Mouse (Mus musculus) intestine, postnatal 0 days (tissue): Measurements from ENCODE around the gene Aoc1. TPM values are rescaled to one million over a fixed set of nuclear protein-coding genes. Genes with fewer than 3 reads are reported as not detected.
"Not testable (repeated sequence)": the region's sequence is repeated elsewhere in the genome, so short reads cannot be mapped to it uniquely, and the experiment has no call there.

ENCODE experiments used
- ATAC-seq: fragments of 200-750 bp; cut with Nextera tagmentation; 2 replicates; pipeline ENCODE4 v1.8.0; 2017; ENCODE audit warnings: mild to moderate bottlenecking, moderate TSS enrichment, moderate library complexity
- H3K27ac ChIP-seq: fragments of 300-500 bp; sonication (generic); 2 replicates; pipeline ENCODE4 v1.5.1; 2014; ENCODE audit warnings: mild to moderate bottlenecking, low read depth, low read length, moderate library complexity
- H3K27me3 ChIP-seq: fragments of 300-500 bp; sonication (generic); replicated peaks from 2 replicates; pipeline ENCODE4 v1.6.1; 2014; ENCODE audit warnings: low read length, mixed read lengths; ENCODE audit not compliant: control insufficient read depth, insufficient read depth
- H3K36me3 ChIP-seq: fragments of 300-500 bp; sonication (generic); 2 replicates; pipeline ENCODE4 v1.6.1; 2014; ENCODE audit warnings: mild to moderate bottlenecking, moderate library complexity; ENCODE audit not compliant: control insufficient read depth, insufficient read depth
- H3K4me1 ChIP-seq: fragments of 300-500 bp; sonication (generic); replicated peaks from 2 replicates; pipeline ENCODE4 v1.6.1; 2014; ENCODE audit warnings: antibody characterized with exemption, low read length, mixed read lengths; ENCODE audit not compliant: control insufficient read depth, insufficient read depth
- H3K4me2 ChIP-seq: fragments of 300-500 bp; sonication (generic); replicated peaks from 2 replicates; pipeline ENCODE4 v1.6.1; 2014; ENCODE audit warnings: low read depth, mild to moderate bottlenecking, moderate library complexity
- H3K4me3 ChIP-seq: fragments of 300-500 bp; sonication (generic); 2 replicates; pipeline ENCODE4 v1.5.1; 2014; ENCODE audit warnings: low read depth, low read length
- H3K9ac ChIP-seq: fragments of 300-500 bp; sonication (generic); 2 replicates; pipeline ENCODE4 v1.6.1; 2014; ENCODE audit warnings: mild to moderate bottlenecking, low read depth, low read length
- H3K9me3 ChIP-seq: fragments of 300-500 bp; sonication (generic); 2 replicates; pipeline ENCODE4 v1.6.1; 2016; ENCODE audit warnings: mixed run types; ENCODE audit not compliant: control insufficient read depth
- CTCF ChIP-seq: sonication (generic); IDR thresholded peaks from 2 replicates; pipeline ENCODE4 v1.5.1; 2016; ENCODE audit warnings: low read depth, mild to moderate bottlenecking, control low read depth, antibody characterized with exemption, moderate library complexity
- WGBS: fragments of 180-500 bp; shearing (Covaris S2); extraction: QIAGEN DNeasy Blood & Tissue Kit; methylation state at CpG from one replicate; pipeline ENCODE4 v1.1.7; 2014; 5-methylcytosine and 5-hydroxymethylcytosine counted together
- polyA plus RNA-seq: library from polyadenylated mRNA; unstranded; fragments of >200 nt; fragmentation: Nextera tagmentation; extraction: Ambion mirVana; gene quantifications from 2 replicates; pipeline ENCODE4 v1.2.1, GENCODE M21; 2015

The Aoc1 gene
- polyA plus RNA-seq, 1 experiment from 2014 or later = 101 TPM

DNA sequence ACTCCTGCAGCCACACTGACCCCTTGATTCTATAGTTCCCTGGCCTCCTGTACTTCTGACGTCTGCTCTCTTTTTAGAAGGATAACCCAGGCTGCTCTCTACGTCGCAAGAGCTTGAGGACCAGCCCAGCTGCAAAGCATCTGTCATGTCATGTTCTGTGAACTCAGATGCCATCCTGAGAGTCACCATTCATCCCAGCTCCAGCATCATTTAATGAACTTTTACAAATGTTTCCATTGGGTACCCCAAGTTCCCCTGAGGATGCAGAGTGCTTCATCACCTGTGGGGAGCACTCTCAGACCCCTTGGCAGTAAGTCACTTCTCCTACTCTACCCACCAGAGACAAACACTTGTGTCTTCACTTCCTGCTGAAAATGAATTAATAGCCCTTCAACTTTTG, 8.5 kb upstream of the Aoc1 start:
- ATAC-seq = no peak
- no peak overlapping the region for H3K4me2 ChIP-seq
- 43% methylated on average over 3 of the region's 3 CpGs for WGBS
- no peak for TF ChIP-seq CTCF
- peak overlapping the region; percentile 77 for H3K27ac ChIP-seq
- H3K4me3 ChIP-seq = no peak overlapping the region
- no peaks in the 10 kb centered on the region for H3K9me3 ChIP-seq
- H3K4me1 ChIP-seq = 0 out of 2 replicates have a peak, but pooled peaks cover 2% of the 10 kb centered on the region
- H3K36me3 ChIP-seq = no peaks in the 10 kb centered on the region
- no peaks in the 10 kb centered on the region for H3K27me3 ChIP-seq
- H3K9ac ChIP-seq = no peak overlapping the region

- 20% methylated on average over 3 of the region's 3 CpGs for WGBS
- Histone ChIP-seq H3K36me3 (no peaks in the 10 kb centered on the region), H3K4me3 (no peak overlapping the region), H3K4me2 (no peak overlapping the region), H3K9me3 (no peaks in the 10 kb centered on the region), H3K27ac (peak overlapping the region; percentile 77), H3K4me1 (0 out of 2 replicates have a peak, but pooled peaks cover 3% of the 10 kb centered on the region), H3K9ac (no peak overlapping the region), H3K27me3 (no peaks in the 10 kb centered on the region)
- TF ChIP-seq CTCF = no peak; the same call in 1 of the 2 replicates
- peak; percentile 89 for ATAC-seq
These were observed 8.0 kb upstream of the Aoc1 start for GRCm38 (mm10) chr6:48864723-48865122.

GRCm38 (mm10) chr6:48865152-48865745, 7.4 kb upstream of the Aoc1 start:
- Histone ChIP-seq H3K27me3 (no peaks in the 10 kb centered on the region), H3K36me3 (no peaks in the 10 kb centered on the region), H3K4me1 (0 out of 2 replicates have a peak, but pooled peaks cover 3% of the 10 kb centered on the region), H3K4me3 (no peak overlapping the region), H3K4me2 (no peak overlapping the region), H3K27ac (peak overlapping the region; percentile 77), H3K9ac (no peak overlapping the region), H3K9me3 (no peaks in the 10 kb centered on the region)
- peak; percentile 66 for ATAC-seq
- 25% methylated on average over 1 of the region's 1 CpGs for WGBS
- TF ChIP-seq CTCF = no peak

- WGBS = 12% methylated on average over 1 of the region's 1 CpGs
- not testable (repeated sequence) for H3K27ac ChIP-seq, H3K4me2 ChIP-seq, H3K27me3 ChIP-seq, H3K9ac ChIP-seq, H3K9me3 ChIP-seq, H3K4me1 ChIP-seq, H3K36me3 ChIP-seq, H3K4me3 ChIP-seq, ATAC-seq
These were observed 6.2 kb upstream of the Aoc1 start for GRCm38 (mm10) chr6:48866355-48866950.

DNA sequence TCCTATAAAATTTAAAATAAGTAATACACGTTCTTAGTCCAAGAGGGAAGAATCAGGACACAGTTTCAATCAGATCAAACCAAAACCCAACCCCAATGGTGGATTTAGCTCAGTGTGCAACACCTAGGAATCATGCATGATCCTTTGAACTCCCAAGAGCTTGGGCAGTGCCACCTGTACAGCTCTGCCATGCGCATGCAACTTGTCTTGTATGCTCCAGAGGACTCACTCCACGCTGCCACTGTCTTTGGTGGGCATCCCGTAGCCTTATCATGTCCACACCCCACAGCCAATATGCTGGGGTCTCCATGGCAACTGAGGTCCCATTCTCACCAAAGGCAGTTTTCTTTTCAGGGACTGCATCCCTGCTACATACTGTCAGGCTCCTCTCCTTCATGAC, 5.5 kb upstream of the Aoc1 start:
- no peaks in the 10 kb centered on the region for H3K9me3 ChIP-seq
- H3K36me3 ChIP-seq = no peaks in the 10 kb centered on the region
- no peak overlapping the region for H3K9ac ChIP-seq
- no peak for ATAC-seq
- H3K4me2 ChIP-seq = no peak overlapping the region
- no peak for TF ChIP-seq CTCF
- no peaks in the 10 kb centered on the region for H3K27me3 ChIP-seq
- 0 out of 2 replicates have a peak, but pooled peaks cover 3% of the 10 kb centered on the region for H3K4me1 ChIP-seq
- no peak overlapping the region for H3K27ac ChIP-seq
- WGBS = 72% methylated on average over 4 of the region's 4 CpGs
- no peak overlapping the region for H3K4me3 ChIP-seq

DNA sequence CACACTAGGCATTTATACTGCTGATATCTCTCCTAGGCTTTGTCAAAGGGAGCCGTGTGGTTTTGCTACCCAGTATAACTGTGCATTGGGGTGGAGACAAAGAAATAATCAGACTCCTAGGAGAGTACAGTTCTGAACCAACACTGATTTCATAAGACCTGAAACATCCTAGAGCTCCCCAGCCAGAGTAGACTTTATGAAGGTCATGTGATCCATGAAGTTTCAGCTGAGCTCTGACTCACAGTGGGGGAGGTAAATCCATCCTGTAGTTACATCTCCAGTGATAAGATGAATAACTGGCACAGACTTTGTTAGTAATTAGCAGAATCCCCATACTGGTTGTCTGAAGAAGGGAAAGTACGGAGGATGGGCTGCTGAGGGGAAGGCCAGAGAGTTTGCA, 2.9 kb upstream of the Aoc1 start:
- no peaks in the 10 kb centered on the region for H3K9me3 ChIP-seq
- peak; percentile 50 for ATAC-seq
- no peak overlapping the region for H3K4me3 ChIP-seq
- TF ChIP-seq CTCF = no peak
- H3K4me2 ChIP-seq = no peak overlapping the region
- WGBS = 48% methylated on average over 2 of the region's 2 CpGs
- H3K27ac ChIP-seq = 0 out of 2 replicates have a peak overlapping the region, but pooled peaks have one; percentile 41
- 0 out of 2 replicates have a peak, but pooled peaks cover 3% of the 10 kb centered on the region for H3K4me1 ChIP-seq
- no peaks in the 10 kb centered on the region for H3K36me3 ChIP-seq
- no peak overlapping the region for H3K9ac ChIP-seq
- H3K27me3 ChIP-seq = no peaks in the 10 kb centered on the region
